Mouse (Mus musculus) lung, postnatal 10 days (tissue): ENCODE results near the gene Olfr1361.

ENCODE experiments used
- DNase-seq: peaks from one replicate; pipeline ENCODE4 v3.0.0; 2021

Gene Olfr1361

GRCm38 (mm10) chr13:21663286-21663685 lies at the start of gene Olfr1361:
TSS of gene Olfr1361 (minus strand) at chr13:21663386.
- no peak for DNase-seq

GRCm38 (mm10) chr13:21711698-21712097 lies 48.5 kb upstream of the Olfr1361 start:
- DNase-seq: no peak

DNA sequence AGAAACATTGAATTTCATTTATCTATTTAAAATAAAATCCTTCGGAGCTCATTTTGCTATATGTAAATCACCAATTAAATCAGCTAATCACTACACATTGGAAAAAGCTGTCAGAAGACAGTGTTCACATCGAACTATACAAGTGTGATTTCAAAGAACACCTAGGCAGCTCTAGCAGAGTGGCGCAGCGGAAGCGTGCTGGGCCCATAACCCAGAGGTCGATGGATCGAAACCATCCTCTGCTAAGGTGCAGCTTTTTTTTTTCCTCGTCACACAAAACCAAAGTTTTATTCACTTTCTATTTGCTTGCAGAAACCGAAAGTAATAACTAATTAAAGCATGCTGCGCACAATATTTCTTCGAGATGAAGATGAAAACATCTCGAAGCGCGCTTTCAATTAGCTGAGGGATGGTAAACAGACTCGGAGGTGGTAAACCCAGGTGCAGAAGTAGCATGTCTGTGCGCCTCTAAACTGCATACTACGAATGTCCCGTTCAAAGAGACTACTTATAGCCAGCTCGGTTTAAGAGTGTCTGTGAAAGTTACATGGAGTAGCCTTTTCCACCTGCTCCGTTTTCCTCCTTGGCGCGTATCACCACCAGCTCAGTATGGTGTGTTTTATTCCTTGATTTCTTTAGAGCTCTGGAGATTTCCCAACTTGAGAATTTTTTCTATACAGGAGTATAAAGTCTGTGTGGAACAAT lies 47.8 kb upstream of the Olfr1361 start:
- DNase-seq: peak; percentile 80

- DNase-seq: peak; percentile 93
Observed at GRCm38 (mm10) chr13:21710031-21710711, 47.0 kb upstream of the Olfr1361 start.

DNA sequence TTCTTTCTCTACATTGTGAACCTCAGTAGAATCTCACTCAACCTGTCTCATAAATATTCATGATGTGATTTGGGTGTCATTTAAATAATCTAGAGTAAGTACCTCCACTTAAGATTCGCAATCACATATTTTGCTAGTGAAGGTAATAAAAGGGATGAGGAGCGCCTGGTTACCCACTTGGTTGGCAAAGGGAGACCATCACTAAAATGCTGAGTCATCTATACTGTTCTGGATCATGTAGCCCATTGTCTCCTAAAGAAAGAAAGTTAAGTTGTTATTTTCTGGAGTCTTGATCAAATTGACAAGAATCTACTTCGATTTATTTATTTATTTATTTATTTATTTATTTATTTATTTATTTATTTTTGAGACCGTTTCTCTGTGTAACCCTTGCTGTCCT lies 43.5 kb upstream of the Olfr1361 start:
- DNase-seq: no peak

DNA sequence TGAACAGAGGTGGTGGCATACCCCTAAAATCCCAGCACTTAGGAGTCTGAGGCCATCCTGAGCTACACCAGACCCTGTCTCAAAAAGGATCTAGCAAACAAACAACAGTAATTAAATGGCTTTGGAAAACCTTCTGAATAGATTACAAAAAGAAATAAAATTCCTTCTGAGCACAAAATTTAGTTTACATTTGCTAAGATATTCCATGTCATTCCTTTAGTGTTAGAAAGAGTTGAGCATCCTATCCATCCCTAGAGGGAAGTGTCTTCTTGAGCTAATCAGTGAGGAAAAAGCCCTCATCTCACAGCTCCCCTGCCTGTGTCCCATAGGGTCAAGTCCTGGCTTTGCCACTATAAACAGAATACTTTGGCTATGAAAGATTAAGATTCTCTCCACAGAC lies 34.6 kb upstream of the Olfr1361 start, which contains the start of gene Olfr1359:
Gene Olfr1359, plus strand, starts transcription at position 301 of the 400 bp plus-strand sequence.
- no peak for DNase-seq

DNA sequence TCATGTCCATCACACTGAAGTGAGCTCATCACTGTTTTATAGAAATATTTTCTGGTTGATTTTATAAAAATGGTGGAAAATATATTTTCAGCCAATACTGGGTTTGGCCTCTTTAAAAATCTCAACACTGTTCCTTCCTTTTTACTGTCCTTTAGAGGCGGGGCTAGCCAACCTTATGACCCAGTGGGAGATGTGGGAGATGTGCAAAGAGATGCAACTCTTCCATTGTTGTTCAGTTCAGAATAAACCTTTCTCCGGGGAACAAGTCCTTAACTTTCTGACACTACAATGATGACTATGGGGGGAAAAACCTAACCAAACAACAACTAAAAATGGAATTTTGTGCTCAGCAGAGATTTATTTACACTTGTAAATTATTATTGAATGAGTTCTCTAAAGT lies 14.1 kb upstream of the Olfr1361 start, which contains the start of gene Olfr1360:
Gene Olfr1360, minus strand, starts transcription at position 101 of the 400 bp plus-strand sequence.
- DNase-seq: no peak

GRCm38 (mm10) chr13:21642418-21642817 lies 20.8 kb downstream of the Olfr1361 start, which contains the start of gene Olfr11:
TSS of gene Olfr11 (minus strand) at chr13:21642518.
- DNase-seq: no peak

DNA sequence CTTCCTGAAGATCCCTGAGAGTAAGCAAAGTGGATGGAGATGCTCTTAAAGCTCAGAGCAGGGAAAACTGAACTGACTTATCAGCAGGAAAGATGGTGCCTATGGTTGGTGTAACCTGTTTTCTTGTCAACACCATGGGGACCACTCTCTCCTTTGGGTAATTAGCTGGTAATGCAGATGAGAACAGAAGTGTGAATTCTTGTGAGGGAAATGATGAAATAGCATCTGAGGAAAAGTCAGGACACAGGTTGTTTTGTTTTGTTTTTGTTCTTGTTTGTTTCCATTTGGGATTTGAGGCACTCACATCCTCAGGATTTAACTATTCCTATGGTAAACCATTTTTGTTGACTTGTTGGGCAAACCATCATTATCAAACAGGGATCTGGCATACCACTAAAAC lies 49.3 kb downstream of the Olfr1361 start, which contains the start of gene Olfr1362:
Gene Olfr1362, minus strand, starts transcription at position 101 of the 400 bp plus-strand sequence.
- DNase-seq: no peak
